Mouse (Mus musculus) spleen, postnatal 10 days (tissue): ENCODE measurements around the gene Slc39a11.
A peak's percentile ranks its signal among the peaks of the same experiment; 100 is the strongest.

Experiments used
- DNase-seq, 2 experiments: peaks; one replicate each; pipeline ENCODE4 v3.0.0; 2021 to 2022; ENCODE audit warnings: low spot score in 2 of 2

Slc39a11 gene

DNA sequence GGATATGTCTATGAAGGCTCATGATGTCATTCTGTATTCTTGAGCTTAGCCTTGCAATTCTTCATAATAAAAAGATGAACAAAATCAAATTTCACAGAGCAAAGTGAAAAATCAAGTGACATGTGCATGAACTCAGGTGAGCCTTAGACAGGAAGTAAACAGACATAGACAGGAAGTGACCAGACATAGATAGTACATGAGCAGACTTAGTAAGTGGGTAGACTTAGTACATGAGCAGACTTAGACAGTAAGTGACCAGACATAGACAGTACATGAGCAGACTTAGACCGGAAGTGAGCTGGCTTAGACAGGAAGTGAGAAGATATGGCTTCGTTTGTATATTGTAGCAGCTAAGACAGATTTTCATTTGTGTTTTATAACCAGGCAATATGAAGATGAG, 415.4 kb downstream of the Slc39a11 start:
- DNase-seq = no peak

DNA sequence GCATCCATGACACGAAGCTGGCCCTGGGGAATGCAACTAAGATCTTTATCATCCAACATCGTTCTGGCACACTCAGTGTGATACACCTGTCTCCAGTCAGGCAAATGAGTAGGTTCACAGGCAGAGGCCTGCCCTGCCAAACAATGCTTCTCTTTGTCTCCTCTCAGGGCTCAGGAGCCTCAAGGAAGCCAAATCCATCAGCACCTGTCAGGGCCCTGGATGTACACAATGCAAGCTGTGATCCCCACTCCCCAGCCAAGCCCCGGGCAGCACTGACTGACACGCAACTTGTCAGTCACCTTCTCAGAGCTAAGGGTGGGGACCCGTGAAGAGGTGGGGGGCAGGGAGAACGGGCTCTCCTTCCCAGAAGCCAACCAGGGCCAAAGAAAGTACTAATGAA, 417.8 kb downstream of the Slc39a11 start:
- no peak for DNase-seq

DNA sequence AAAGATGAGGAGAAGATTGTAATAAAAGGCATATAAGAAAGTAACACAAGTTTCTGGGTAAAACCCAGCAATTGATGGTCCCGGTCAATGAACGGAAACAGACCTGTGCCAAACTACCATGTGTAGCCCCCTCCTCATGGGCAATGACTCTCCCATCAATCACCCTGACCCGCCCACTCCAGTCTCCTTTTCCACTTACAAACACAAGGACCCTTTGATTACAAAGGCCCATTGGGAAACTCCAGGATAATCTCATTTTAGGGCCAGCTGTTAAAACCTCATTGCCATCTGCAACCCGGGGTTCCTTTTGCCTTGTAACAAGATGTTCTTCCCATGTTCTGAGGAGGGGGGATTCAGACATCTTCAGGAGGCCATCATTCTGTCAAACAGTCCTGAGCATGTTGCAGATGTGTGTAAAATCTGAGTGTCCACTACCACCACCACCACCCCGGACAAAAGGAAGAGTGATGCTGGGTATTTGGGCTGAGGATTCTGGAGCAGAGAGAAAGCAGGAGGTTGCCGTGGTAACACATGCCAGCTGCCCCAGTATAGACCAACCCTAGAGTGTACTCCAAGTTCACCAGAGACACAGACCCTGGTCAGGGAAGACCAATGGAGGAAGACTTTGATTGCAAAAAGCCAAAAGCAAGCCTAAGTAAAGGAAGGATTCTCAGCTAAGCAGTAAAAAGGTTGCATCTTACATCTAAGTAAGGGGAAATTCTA, 419.3 kb downstream of the Slc39a11 start:
- DNase-seq = no peak

DNA sequence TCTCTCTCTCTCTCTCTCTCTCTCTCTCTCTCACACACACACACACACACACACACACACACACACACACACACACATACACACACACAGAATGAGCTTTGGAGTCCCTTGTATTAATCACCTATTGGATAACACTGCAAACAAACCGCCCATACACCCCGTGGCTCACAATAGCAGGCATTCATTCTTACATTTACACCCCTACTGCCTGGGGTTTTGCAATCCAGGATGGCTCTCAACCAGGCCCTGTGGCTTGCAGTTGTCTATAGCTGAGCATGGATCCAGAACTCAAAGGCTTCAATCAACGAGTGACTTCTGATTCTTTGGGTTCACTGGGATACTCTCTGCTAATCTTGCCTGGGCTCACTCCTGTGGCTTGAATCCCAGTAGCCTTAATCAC, 424.1 kb downstream of the Slc39a11 start:
- DNase-seq = no peak

DNA sequence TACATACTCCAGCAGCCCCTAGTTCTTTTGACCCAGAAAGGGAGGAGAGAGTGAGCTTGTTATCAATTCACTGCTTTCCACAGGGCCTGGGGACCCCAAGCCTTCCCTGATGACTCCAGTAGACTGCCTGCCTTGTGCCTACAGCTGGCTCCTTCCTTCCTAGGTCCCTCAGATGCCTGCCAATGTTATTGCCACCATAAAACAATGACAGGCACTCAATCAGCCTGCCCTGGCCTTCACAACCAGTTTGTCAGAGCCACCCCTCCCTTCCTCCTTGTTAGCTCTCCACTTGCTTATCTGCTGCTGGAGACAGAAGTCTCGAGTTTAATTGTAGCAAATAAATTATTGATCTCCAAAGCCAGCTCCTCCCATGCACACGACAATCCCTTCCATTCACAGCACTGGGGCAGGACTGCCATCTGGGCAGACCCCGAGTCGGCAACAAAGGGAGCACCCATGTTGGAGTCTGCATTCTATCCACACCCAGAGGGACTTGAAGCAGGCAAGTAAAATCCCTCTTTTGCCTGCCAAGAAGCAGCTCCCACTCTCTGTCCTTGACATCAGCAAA, 426.0 kb downstream of the Slc39a11 start:
- no peak for DNase-seq

DNA sequence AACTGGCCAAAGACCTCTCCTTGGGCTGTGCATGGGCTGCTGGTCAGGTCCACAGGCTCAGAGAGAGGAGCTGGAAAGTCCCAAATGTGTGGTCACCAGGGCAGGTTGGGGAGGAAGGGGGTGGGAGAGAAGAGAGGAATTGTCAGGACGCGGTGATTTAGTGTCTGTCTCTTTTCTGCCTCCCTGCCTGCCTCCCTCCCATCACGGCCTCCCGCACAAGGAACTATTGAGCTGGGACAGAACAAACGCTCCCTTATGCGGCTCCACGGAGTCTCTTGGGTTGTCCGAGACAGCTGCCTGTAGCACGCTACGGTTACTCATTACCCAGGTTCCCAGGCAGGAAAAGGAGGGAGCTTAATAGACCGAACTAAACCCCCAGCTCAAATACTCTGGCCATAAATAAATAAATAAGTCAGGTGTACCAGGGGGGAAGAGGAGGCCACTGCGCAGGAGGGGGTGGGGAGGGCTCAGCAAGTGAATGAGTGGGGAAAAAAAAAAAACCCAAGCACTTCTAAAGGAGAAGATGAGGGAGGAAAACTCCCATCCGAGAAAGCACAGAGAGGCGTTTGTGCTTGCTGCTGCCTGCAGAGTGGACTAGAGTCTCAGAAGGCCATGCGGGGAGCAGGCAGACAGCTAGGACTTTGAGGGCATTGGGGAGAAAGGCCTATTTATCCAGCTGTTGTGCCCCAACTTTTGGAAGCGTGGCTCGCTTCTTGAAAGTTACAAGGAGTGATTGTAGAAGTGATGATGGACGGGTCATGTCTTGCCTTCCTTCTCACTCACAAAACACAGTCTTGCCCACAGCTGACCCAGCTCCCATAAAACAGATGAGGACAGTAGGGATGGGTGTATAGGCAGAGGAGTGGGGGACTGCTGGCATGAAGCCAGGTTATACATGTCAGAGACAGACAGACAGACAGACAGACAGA, 428.3 kb downstream of the Slc39a11 start:
- DNase-seq = no peak

DNA sequence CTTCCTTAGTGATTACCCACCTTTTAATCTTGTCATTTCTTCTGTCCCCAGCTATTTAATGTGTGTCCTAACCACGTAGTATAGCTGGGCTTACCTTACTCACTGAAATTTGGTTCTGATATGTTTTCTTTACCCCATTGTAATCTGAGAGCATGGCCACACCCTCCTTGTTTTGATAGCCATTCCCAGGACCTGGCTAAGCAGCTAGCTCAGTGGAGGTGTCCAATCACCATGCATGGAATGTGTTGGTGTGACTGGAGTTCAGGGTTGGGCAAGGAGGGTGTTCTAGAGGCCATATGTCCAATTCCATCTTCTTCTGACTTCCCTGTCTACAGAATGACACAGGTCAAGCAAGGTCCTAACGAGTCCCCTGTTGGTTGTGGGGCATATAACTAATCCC, 429.2 kb downstream of the Slc39a11 start:
- no peak for DNase-seq

DNA sequence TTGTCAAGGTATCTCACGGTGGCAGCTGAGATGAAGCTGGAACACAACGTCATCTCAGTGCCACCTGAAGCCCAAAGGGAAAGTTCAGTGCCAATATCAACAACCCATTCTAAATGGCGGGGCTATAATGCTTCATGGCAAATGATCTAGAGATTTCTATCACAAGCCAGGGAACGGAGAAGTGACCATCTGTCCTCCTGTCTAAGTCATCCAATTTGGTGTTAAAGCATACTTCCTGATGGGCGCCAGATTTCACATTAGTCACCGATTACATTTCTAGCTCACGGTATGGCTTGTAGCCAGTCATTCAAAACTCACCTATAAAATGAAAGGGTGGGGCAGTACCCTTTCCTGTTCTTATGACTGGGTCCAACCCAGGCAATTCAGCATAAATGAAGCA, 435.1 kb downstream of the Slc39a11 start:
- DNase-seq = no peak

DNA sequence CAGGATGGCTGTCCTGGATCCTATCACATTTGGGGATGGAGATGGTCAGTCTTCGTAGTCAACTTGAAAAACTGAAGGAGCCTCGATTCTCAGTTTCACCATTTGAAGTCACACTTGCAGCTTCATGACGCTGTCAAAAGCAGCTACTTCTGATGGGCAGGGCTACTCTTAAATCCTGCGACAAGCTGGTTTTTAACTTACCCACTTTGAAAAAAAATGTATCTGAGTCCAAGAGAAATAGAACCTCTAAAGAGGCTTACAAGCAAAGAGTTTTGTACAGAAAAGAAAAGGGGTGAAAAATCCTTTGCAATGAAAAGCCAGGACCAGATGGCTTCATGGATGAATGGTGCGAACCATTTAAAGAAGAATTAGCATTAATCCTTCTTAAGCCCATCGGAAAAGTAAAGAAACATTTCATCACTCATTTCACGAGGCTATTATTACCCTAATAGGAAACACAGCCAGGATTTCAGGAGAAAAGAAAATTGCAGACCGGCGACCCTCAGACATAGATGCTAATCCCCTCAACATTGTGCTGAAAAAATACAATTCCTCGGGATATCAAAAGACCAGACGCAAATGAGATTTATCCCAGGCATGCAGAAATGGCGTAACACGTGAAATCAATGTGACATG, 437.4 kb downstream of the Slc39a11 start:
- DNase-seq = no peak

DNA sequence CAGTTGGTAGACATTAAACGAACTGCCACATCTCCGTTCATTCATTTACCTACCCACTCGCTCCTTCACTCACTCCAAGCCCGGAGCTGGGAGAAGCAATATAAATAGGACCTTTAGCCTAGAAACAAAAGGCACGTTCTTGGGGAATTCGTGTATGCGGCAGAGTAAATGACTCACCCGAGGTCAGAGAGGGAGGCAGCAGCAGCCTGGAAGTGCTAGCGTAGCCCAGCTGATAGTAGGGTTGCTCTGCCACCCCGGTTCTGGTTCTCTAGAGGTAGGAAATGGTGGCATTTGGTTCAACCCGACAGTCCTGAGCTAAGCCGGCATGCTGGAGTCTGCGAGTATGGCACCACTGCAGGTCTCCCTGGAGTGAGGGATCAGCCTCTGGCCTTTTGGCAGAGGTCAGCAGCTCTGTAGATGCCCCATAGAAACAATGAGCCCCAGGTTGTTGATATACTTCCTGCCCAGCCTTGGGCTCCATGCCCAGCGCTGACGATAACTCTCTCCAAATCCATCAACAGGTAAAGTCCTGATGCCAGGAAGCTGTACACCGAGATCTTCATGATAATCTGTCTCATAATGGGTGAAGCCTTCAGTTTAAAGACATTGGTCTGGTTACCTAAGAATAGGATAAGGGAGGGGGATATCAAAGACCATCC, 440.5 kb downstream of the Slc39a11 start:
- peak in 1 of 2 experiments; percentile 10 for DNase-seq

DNA sequence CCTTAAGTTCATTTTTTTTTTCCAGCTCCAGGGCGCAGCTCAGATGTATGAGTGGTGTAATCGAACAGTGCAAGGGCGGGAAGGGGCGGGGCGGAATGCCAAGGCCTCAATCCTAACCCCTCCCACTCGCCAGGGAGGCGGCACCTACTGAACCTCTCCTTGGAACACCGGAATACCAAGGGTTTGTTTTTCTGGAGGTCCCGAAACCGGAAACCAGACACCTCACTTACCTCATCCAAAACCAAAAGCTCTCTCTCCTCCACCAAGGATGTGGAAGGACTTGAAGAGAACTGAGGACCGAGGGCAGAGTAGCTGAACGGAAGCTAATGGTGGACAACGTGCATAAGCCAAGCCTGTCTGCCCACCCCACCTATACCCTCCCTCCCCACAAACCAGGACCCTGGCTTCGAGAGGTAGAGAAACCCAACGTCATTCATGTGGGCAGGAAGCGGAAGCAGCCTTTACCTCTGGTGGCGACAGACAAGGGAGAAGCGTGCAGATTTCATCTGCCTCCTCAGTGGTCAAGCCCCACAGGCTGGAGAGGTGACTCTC, 441.3 kb downstream of the Slc39a11 start:
- DNase-seq = no peak

DNA sequence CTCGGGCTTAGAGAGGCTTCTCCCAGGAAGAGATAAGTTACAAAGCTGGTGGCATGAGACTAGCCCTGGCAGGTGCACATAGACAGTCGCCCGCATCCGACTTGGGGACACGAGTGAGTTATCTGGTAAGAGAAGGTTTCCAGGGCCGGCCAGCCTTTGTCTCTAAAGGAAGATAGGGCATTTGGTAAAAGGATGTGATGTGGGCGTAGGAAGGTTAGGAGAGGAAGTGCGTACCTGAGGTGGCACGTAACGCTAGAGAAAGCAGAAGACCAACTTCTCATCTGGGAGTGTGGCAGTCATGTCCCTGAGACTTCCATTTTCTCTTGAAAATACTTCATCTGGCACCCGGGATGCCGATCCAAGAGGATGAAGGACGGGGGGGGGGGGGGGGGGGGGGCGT, 441.9 kb downstream of the Slc39a11 start:
- DNase-seq = peak in 1 of 2 experiments; percentile 13

DNA sequence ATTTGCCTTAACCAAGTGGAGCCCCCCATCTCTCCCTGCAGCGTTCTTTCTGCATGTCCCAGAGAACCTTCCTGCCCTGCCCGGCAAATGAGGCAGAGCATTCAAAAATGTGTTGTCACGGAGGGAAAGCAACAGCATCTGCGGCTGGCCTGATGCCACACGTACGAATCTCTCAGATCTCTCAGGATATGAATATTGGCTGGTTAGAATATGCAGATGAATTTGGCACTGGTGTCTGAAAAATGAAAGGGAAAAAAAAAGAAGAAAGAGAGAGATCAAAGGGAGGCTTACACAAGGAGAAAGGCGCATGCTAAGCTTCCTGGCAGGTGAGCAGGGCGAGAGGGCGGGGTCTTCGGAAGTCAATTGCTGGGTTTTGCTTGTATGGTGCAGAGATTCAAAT, 443.8 kb downstream of the Slc39a11 start:
- no peak for DNase-seq

DNA sequence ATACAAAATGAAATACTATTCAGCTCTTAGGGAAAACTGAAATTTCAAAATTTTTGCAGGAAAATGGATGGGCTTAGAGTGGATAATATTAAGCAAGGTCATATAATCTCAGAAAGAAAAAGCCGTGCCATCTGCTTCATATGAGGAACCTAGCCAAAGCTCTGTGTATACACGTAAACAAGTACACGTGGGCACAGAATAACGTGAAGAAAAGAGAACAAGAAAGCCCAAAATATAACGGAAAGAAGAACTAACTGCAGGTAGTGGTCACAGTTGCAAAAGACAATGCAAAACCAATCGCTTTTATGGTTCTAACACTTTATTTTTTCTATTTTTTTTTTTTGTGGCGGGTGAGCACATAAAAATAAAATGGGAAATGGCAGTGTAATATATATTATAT, 446.9 kb downstream of the Slc39a11 start:
- no peak for DNase-seq

DNA sequence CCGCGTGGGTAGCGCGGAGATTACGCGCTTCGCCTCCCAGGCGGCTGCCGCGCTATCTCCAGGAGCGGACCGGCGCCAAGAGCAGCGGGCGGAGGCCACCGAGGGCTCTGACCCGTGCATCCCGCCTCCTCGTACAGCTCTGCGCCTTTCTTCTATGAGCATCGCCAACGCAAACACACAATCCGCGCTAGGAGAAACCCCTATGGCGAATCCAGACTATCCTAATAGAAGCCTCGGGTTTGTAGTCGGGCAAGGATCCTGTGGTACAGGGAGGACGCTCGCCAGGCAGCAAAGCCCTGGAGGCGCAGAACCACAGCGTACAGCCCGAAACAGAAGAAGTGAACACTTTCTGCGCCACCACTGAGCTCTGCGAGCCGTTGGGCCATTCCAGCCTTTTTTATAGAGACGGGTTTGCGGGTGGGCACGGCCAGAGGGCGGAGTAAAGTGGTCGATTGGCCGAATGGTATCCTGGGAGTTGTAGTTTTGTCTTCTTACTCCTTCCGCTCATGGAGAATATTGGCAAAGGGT, 448.3 kb downstream of the Slc39a11 start:
- DNase-seq = peak; percentile 18 to 49

DNA sequence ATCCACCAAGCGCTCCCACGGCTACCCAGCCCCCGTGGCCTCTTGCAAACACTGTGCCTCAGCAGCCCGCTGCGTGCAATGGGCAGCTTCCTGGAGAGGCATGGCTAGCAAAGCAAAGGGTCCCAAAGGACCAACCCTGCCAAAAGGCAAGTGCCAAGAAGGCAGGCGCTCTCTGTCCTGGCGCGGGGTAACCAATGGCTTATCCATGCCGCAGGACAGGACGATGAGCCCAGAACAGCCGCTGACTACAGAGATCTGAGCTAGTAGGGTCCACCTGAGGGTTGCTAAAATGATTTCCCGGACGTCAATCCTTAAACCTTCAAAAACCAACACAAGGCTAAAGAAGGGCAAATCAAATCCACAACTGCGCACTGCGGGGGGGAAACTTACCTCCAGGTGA, 449.0 kb downstream of the Slc39a11 start:
- peak in 1 of 2 experiments; percentile 11 for DNase-seq

DNA sequence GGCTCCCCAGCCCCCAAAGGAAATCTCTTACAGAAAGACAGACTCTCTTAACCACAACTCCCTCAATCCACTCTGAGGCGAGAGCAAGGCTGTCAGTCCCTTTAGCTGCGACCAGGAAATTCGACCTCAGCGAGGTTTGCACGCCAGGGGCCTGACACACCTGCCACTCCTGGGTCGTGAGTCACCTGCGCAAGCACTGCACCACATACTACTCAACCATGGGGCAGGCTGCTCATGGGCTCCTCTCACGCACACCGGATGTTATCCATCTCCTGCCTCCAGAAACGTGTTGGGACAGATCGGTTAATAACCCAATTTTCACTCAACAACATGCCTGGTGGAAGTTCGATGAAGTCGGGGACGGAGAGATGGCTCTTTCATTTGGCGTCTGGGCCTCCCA, 451.3 kb downstream of the Slc39a11 start:
- no peak for DNase-seq

DNA sequence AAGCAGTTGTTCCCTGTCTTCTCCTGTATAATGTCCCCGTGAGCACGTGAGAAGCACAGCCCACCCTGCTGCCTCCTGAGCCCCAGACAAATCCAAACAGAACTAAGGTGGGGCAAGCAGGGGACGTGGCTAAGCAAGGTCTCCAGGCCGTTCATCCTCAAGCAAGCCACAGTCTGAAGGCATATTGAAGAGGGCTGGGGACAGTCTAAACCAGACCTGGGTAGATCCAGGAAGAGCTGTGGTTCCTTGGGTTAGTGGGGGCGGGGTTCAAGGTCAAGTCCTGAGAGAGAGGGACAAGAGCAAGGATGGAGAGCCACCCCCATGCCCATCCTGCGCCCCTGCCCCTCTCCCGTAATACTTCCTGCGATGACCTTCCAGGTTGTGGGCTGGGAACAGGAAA, 452.3 kb downstream of the Slc39a11 start:
- DNase-seq = no peak

DNA sequence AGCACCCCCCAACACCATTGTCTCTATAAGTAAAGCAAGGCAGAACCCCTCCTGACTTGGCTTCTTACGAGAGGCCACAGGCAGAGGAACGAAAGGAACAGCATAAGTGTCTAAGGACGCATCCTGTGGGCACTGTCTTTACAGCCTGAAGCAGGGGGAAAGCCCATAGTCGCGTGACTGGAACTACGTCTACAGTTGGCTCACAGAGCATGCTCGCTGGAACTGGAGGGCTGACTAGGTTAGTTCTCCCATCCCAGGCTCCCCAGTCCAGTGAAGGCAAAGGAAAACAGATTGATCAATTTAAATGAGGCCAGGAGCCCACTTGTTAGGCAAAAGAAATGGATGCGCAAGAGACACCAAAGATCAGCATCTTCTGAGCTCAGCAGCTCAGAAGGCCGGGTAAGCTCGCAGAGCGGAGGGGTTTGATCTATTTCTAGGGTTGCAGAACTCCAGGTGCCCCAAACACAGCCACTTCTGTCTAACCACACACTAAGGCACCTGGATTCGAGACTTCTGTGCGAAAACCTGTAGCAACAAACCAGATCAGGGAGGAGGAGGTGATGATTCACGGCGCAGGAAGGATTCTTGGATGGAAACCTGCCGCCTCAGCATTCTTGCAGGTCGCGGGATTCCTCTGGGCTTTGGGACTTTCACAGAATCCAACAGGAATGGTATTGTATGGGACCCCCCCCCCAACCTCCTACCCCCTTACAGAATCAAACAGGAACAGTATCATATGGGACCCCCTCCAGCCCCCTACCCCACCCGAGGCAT, 453.5 kb downstream of the Slc39a11 start:
- DNase-seq = no peak
